Mouse (Mus musculus): ENCODE data around the gene Dlx5. TPM values are rescaled to one million over a fixed set of nuclear protein-coding genes. Genes with fewer than 3 reads are reported as not detected.

Gene Dlx5
- polyA plus RNA-seq, 1 experiment = not detected

- DNase-seq (ENCODE audit: low spot score) = no peak
Observed at GRCm38 (mm10) chr6:6859950-6860410, 21.9 kb downstream of the Dlx5 start.

GRCm38 (mm10) chr6:6859111-6859949, 22.6 kb downstream of the Dlx5 start:
- no peak for DNase-seq (ENCODE audit: low spot score)

DNA sequence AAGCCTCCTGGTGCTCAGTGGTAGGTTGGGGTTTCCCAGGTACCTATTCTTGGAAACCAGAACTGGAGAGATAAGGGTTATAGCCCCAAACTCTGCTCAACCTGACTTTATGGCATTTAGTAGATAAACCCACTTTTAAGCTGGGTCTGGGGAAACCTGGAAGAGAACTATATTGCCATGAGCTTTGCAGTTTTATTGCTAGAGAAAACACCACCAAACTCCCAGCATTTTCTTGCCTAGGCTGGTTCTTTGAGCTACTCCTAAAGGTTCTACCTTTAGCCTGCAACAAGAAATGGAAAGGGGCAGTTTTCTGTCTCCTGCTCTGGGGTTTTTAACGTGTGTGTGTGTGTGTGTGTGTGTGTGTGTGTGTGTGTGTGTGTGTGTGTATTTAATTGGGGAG, 23.3 kb downstream of the Dlx5 start:
- no peak for DNase-seq (ENCODE audit: low spot score)

DNA sequence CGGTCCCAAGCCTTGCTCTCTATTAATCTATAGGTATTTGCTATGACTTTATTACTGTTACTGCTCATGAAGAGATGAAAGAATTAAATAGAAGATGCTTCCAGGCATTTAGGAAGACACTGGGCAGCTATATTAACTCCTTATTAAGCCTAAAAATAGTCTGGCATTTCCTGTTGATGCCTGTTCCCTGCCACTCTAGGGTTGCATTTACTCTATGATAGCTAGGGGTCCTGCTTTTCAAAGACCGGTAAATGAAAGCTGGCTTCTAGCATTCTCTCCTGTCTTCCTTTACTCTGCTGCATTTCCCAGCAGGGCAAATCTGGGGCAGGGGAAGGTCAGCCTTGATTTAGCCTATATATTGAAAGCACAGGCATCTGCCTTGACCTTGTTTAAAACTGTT, 24.1 kb downstream of the Dlx5 start:
- DNase-seq (ENCODE audit: low spot score) = no peak

DNA sequence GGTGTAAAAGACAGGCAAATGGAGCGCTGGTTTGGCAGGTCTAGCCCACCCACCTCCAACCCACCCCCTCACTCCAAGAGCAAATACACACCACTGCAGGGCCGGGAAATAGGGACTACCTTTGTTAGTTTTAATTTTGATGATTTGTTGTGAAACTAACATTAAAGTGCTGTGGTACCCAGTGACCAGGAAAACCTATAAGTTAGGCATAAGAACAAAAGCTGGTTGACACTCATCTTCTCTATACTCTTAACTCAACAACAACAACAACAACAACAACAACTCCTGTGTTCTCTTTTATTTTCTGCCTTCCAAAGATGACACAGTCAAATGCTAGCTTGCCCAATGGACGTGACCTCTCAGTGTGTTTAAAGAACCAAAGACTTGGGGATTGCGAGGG, 25.0 kb downstream of the Dlx5 start:
- no peak for DNase-seq (ENCODE audit: low spot score)

GRCm38 (mm10) chr6:6856316-6856715, 25.6 kb downstream of the Dlx5 start:
- DNase-seq (ENCODE audit: low spot score) = no peak

DNA sequence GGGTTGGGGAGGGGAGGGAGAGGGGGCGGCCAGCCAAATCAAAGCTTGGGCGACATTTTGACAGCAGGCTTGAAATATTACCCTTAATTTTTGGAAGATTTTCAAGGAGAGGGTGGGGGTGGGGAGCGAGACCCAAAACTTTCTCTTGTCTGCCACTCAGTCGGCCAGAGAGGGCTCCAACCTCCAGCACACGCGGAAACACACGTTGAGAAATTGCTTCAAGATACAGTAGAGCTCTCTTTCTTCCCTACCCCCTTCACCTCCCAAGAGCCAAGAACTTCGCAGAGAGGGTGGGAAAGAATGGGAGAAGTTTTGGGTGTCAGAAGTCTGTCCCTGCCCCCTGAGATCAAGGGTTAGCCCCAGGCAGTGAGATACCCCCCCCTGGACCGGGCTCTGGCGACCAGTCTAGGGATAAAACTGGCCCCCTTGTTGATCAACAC, 26.1 kb downstream of the Dlx5 start:
- no peak for DNase-seq (ENCODE audit: low spot score)

DNA sequence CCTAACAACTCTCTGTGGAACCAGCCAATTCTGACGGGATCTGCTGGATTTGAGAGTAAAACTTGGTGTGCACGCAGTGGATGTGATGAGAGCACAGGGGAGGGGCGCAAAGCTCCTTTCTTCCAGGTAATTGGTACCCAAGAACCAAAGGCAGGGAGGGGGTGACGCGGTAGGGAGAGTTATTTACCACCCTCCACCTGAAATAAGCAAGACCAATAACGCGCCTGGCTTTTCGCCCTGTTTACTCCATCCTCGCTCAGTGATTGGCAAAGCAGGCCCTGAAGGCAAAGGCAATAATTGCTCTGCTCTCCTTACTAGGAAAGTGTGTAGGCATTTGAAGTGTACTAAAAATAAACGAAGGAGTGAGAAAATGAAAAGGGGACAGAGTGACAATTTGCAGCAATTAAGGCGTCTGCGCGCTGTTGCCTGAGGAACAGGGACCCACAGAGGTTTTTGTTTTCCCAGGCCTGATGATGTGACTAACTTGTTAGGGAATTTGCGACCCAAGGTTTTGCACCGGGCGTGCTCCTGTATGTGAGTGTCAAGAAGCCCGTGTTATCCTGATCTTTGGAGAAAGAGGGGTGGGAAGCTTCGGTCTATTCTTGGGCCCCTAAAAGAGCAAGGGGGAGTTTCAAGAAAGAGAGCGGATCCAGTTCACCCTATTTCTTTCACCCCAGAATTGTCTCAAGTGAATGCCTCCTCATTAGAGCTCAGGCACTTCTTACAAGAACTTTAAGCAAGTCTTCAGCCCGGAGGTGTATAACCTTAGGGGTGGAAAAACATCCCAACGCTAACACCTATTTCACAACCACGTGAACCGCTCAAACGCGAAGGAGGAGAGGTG, 26.8 kb downstream of the Dlx5 start:
- DNase-seq (ENCODE audit: low spot score) = no peak

- DNase-seq (ENCODE audit: low spot score) = no peak
Observed at GRCm38 (mm10) chr6:6854176-6854575, 27.7 kb downstream of the Dlx5 start.

- DNase-seq (ENCODE audit: low spot score) = no peak
Observed at GRCm38 (mm10) chr6:6852944-6853343, 28.9 kb downstream of the Dlx5 start.

GRCm38 (mm10) chr6:6851166-6851565, 30.7 kb downstream of the Dlx5 start:
- no peak for DNase-seq (ENCODE audit: low spot score)

DNA sequence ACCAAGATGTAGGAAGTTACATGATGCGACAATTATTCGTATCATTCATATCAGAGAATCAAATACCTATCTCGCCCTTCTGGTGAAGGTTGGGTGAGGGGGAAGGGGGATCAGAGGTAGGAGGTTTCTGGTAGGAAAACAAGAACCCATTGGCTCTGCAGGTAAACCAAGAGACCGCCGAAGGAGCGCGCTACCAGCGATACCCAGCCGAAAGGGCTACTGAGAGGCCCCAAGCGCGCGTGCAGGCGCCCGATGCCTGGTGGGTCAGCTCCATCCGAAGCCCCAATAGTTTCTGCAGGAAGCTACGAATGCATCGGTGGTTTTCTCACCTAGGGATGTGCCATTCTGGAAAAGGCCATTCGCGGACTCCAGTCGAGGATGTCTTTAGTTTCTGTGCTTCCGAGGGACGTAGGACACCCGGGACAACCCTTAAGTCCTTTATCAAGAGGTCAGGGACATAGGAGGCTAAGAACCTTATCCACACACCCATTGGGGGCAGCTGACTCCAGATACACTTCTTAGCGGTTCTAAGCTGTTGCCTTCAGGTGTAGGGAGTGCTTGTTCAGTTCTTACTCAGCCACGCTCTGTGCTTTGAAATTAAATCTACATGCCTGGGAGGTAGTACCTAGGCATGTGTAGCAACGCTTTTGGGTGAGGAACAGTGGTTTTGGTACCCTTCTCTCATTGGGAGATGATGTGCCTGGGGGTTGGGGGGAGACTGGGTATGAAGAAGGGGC, 31.4 kb downstream of the Dlx5 start:
- DNase-seq (ENCODE audit: low spot score) = no peak

DNA sequence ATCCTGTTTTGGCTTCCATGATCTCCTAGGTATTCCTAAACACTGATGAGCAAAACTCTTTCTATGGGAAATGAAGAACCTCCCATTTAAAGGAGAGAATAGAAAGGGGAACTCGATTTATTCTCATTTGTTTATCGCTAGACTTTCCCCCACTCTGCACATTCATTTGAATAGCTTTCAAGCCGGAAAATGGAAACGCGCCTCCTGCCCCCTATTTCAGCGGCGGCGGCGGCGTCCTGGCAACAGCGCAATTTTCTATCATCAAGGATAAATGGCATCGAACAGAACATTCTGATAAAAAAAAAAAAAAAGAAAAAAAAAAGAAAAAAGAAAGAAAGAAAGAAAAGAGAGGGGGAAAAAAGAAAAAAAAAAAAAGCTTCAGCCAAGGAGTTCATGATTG, 32.1 kb downstream of the Dlx5 start:
- no peak for DNase-seq (ENCODE audit: low spot score)

DNA sequence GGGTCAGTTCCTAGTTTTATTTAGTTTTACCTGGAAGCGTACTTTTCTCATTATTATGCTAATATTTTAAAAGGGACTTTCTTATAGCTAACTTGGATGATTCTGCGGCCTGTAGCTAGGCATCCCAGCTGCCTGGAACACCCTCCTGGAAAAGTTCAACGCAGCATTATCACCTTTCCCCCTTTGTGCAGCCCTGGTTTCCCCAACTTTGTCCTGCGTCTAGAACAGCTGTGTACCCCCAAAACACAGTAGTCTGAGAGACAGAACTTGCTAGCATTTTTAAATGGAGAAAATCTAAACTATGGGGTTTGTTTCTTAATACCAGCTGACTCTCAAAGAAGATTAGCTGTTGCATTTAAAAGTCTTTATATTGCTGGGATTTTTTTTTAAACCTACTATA, 33.3 kb downstream of the Dlx5 start:
- no peak for DNase-seq (ENCODE audit: low spot score)

- DNase-seq (ENCODE audit: low spot score) = no peak
Observed at GRCm38 (mm10) chr6:6833301-6833700, 48.6 kb downstream of the Dlx5 start.

GRCm38 (mm10) chr6:6830446-6830845, 51.4 kb downstream of the Dlx5 start:
- no peak for DNase-seq (ENCODE audit: low spot score)

Other genes starting within 250 kb of the Dlx5 start
- not detected in 2 replicates for gene Dlx6, start 18.8 kb downstream of the Dlx5 start, polyA plus RNA-seq (2012; rRNA removed)
- 1.8 and 1.9 TPM in 2 replicates for gene Sdhaf3, start 73.9 kb upstream of the Dlx5 start, polyA plus RNA-seq (2012; rRNA removed)

Data from urinary bladder, adult 2 months (tissue).